Mouse (Mus musculus) splenic B cell, adult 2 months (primary cell): ENCODE data around the gene Pgk2.
"Not testable (repeated sequence)": the region's sequence is repeated elsewhere in the genome, so short reads cannot be mapped to it uniquely, and the experiment has no call there.

Source experiments
- DNase-seq: peaks from one replicate; pipeline ENCODE4 v3.0.0-alpha.2; 2011; ENCODE audit warnings: low read depth, low spot score
- H3K27me3 ChIP-seq: 2 replicates; pipeline ENCODE4 v1.6.1; 2012; ENCODE audit warnings: mild to moderate bottlenecking, low read length, moderate library complexity, mixed read lengths; ENCODE audit not compliant: control insufficient read depth, poor library complexity, insufficient read depth, severe bottlenecking
- H3K36me3 ChIP-seq: 2 replicates; pipeline ENCODE4 v1.6.1; 2012; ENCODE audit warnings: mild to moderate bottlenecking, low read length, moderate library complexity, mixed read lengths; ENCODE audit not compliant: control insufficient read depth, poor library complexity, insufficient read depth, severe bottlenecking

The Pgk2 gene

DNA sequence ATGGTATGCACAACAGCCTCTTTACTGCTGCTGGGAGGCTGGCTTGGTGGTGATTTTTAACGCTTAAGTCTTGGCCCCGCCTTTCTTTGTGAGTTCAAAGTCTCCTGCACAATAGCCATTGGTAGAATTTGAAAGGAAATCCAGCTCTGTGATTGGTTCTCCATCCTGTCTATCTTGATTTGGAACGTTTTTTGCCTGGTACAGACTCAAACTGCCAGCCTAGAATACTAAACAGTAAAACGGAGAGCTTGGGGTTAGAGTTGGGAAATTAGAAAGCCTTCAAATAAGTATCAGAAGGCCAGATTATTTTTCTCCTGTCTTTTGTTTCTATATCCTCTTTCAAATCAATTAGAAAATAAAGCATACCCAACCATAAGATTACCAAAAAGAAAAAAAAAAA is at the start of gene Pgk2:
TSS of gene Pgk2 (minus strand) at position 101 of the 400 bp plus-strand sequence.
- DNase-seq, result no peak
- Histone ChIP-seq H3K36me3 (no peaks in the 10 kb centered on the region), H3K27me3 (no peaks in the 10 kb centered on the region)

DNA sequence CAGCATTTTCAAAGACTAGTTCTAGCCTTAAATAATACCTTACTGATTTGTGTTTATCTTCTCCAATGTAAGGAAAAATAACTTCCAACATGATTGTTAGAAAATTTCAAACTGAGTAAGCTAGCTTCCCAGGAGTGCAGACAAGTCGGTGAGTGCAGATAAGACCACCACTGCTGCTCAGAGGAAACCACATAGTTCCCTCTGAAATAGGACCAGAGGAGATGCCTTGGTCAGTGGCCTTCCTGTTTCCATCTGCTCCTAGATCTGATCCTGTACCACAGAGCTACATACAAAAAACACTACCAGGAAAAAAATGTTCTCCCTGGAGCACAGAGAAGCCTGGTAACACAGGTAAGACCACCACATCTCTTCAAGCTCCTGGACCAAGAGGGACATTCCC is 44.0 kb upstream of the Pgk2 start:
- H3K36me3 ChIP-seq, result no peaks in the 10 kb centered on the region
- no peaks in the 10 kb centered on the region for H3K27me3 ChIP-seq
- DNase-seq, result no peak

DNA sequence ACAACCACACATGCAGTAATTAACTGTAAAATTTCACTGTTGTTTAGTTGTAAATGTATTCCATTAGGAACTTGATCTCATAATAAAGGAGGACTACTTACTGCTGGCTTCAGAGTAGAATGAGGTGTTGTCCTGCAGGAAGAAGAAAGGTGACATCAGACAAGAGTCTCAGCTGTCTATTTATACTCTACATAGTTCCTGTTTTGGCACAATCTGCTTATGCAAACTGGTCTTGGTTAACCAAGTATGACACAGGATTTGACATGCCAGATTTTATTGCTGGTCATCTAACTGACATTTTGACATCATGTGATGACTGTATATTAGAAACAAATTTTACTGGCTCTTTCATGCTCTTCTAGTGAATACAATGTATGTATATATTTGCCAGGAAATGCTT is 33.7 kb upstream of the Pgk2 start, which contains the start of gene Crisp3:
TSS of gene Crisp3 (minus strand) at position 154 of the 400 bp plus-strand sequence.
- peak; percentile 49 for DNase-seq
- no peaks in the 10 kb centered on the region for H3K27me3 ChIP-seq
- H3K36me3 ChIP-seq, result no peaks in the 10 kb centered on the region

DNA sequence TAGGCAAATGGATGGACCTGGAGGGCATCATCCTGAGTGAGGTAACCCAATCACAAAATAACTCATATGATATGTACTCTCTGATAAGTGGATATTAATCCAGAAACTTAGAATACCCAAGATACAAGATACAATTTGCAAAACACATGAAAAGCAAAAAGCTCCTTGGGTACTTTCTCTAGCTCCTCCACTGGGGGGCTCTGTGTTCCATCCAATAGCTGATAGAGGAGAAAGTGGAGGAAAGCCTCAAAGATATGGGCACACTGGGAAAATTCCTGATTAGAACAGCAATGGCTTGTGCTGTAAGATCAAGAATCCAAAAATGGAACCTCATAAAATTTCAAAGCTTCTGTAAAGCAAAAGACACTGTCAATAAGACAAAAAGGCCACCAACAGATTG is 6.6 kb downstream of the Pgk2 start:
- not testable (repeated sequence) for H3K27me3 ChIP-seq, H3K36me3 ChIP-seq
- peak; percentile 18 for DNase-seq

- not testable (repeated sequence) for H3K27me3 ChIP-seq, H3K36me3 ChIP-seq, DNase-seq
These were observed 18.2 kb downstream of the Pgk2 start for GRCm38 (mm10) chr17:40190192-40190591.

GRCm38 (mm10) chr17:40157729-40158359 is 50.6 kb downstream of the Pgk2 start:
- not testable (repeated sequence) for H3K27me3 ChIP-seq, DNase-seq, H3K36me3 ChIP-seq
